Mouse (Mus musculus): ENCODE measurements around the gene Tns1.

GRCm38 (mm10) chr1:73910111-73910510, 214.1 kb downstream of the Tns1 start:
- TF ChIP-seq CTCF (IDR thresholded peaks at IDR 0.05) (no peak), POLR2A (IDR thresholded peaks at IDR 0.05; ENCODE audit: insufficient read depth, low read depth, low read length) (no peak), EP300 (IDR thresholded peaks at IDR 0.05; ENCODE audit: insufficient read depth, low read depth, low read length) (no peak)

Data from heart, adult 2 months (tissue).